Mouse (Mus musculus) CH12.LX (cell line): ENCODE data around the gene Agtrap. TPM values are rescaled to one million over a fixed set of nuclear protein-coding genes. Genes with fewer than 3 reads are reported as not detected.

Experiments used
- DNase-seq: peaks from one replicate; pipeline ENCODE4 v3.0.0-alpha.2; 2013; ENCODE audit errors: extremely low read depth
- H3K27ac ChIP-seq: 2 replicates; pipeline ENCODE4 v1.5.1; 2012; ENCODE audit warnings: low read depth, mild to moderate bottlenecking, control low read depth, moderate library complexity; ENCODE audit not compliant: insufficient read depth
- H3K27me3 ChIP-seq: replicated peaks from 2 replicates; pipeline ENCODE3; 2012; ENCODE audit warnings: inconsistent platforms
- H3K36me3 ChIP-seq, 2 experiments: replicated peaks in 1 of 2; 2 replicates each; pipeline versions ENCODE3 to v1.6.1; 2012; ENCODE audit warnings: inconsistent platforms in 1 of 2, low read length in 1 of 2, mild to moderate bottlenecking in 1 of 2, mixed read lengths in 1 of 2, moderate library complexity in 1 of 2; ENCODE audit not compliant: control insufficient read depth in 1 of 2, insufficient read depth in 1 of 2
- H3K4me1 ChIP-seq, 2 experiments: 2 replicates each; pipeline ENCODE4 v1.6.1; 2012; ENCODE audit warnings: inconsistent platforms in 1 of 2, moderate library complexity in 1 of 2; ENCODE audit not compliant: insufficient read depth in 2 of 2, control insufficient read depth in 1 of 2
- H3K4me2 ChIP-seq: 2 replicates; pipeline ENCODE4 v1.6.1; 2012; ENCODE audit warnings: low read depth, mild to moderate bottlenecking, control low read depth; ENCODE audit not compliant: poor library complexity, insufficient read depth, severe bottlenecking
- H3K4me3 ChIP-seq, 3 experiments: fragments of 150-350 bp in 1 of 3; sonication (generic) in 1 of 3; replicated peaks in 1 of 3; 2 replicates each; pipeline versions ENCODE3 to v1.5.1; 2011 to 2012; ENCODE audit warnings: low read depth in 2 of 3, low read length in 2 of 3, mild to moderate bottlenecking in 2 of 3, moderate library complexity in 2 of 3, control low read depth in 1 of 3, improper control_type of control experiment in 1 of 3, inconsistent platforms in 1 of 3, mixed read lengths in 1 of 3; ENCODE audit not compliant: poor library complexity in 1 of 3
- H3K79me2 ChIP-seq: replicated peaks from 2 replicates; pipeline ENCODE4 v1.6.1; 2012; ENCODE audit warnings: mild to moderate bottlenecking, moderate library complexity; ENCODE audit not compliant: control insufficient read depth, poor library complexity, insufficient read depth, severe bottlenecking; ENCODE audit errors: extremely low read depth
- H3K9ac ChIP-seq: 2 replicates; pipeline ENCODE4 v1.6.1; 2012; ENCODE audit warnings: low read depth, mild to moderate bottlenecking, control low read depth, moderate library complexity; ENCODE audit not compliant: insufficient read depth
- H3K9me3 ChIP-seq: replicated peaks from 2 replicates; pipeline ENCODE3; 2012; ENCODE audit warnings: low read length, inconsistent platforms, mixed read lengths
- CHD1 ChIP-seq: IDR thresholded peaks from 2 replicates; pipeline ENCODE4 v1.6.1; 2012; ENCODE audit warnings: low read depth, low read length, improper control_type of control experiment, inconsistent platforms
- E2F4 ChIP-seq: IDR thresholded peaks from 2 replicates; pipeline ENCODE4 v1.6.1; 2011; ENCODE audit warnings: low read depth, low read length, improper control_type of control experiment; ENCODE audit not compliant: insufficient replicate concordance
- ELF1 ChIP-seq: IDR thresholded peaks from 2 replicates; pipeline ENCODE4 v1.6.1; 2014; ENCODE audit warnings: low read depth, mild to moderate bottlenecking, inconsistent platforms, low read length, improper control_type of control experiment
- HCFC1 ChIP-seq: IDR thresholded peaks from 2 replicates; pipeline ENCODE4 v1.6.1; 2012; ENCODE audit warnings: low read depth, mild to moderate bottlenecking, inconsistent platforms, low read length, improper control_type of control experiment
- JUN ChIP-seq: IDR thresholded peaks from 2 replicates; pipeline ENCODE4 v1.6.1; 2011; ENCODE audit warnings: low read depth, mild to moderate bottlenecking, low read length, improper control_type of control experiment, moderate library complexity; ENCODE audit not compliant: insufficient read depth
- KAT2A ChIP-seq: IDR thresholded peaks from 2 replicates; pipeline ENCODE4 v1.6.1; 2012; ENCODE audit warnings: low read length, improper control_type of control experiment, inconsistent platforms; ENCODE audit not compliant: insufficient replicate concordance
- MAZ ChIP-seq: IDR thresholded peaks from 2 replicates; pipeline ENCODE4 v1.6.1; 2012; ENCODE audit warnings: low read depth, mild to moderate bottlenecking, inconsistent platforms, low read length, improper control_type of control experiment, moderate library complexity
- MEF2A ChIP-seq: IDR thresholded peaks from 2 replicates; pipeline ENCODE4 v1.6.1; 2014; ENCODE audit warnings: low read depth, mild to moderate bottlenecking, inconsistent platforms, low read length, improper control_type of control experiment, borderline replicate concordance
- MXI1 ChIP-seq: IDR thresholded peaks from 2 replicates; pipeline ENCODE4 v1.6.1; 2011; ENCODE audit warnings: mild to moderate bottlenecking, low read depth, low read length, improper control_type of control experiment
- MYC ChIP-seq: IDR thresholded peaks from 2 replicates; pipeline ENCODE4 v1.6.1; 2011; ENCODE audit warnings: low read depth, mild to moderate bottlenecking, improper control_type of control experiment, low read length
- NELFE ChIP-seq: IDR thresholded peaks from 2 replicates; pipeline ENCODE4 v1.6.1; 2011; ENCODE audit warnings: low read depth, low read length, improper control_type of control experiment
- NRF1 ChIP-seq: IDR thresholded peaks from 2 replicates; pipeline ENCODE4 v1.6.1; 2014; ENCODE audit warnings: low read depth, mild to moderate bottlenecking, inconsistent platforms, low read length, improper control_type of control experiment, moderate library complexity
- PAX5 ChIP-seq: IDR thresholded peaks from 2 replicates; pipeline ENCODE4 v1.6.1; 2012; ENCODE audit warnings: low read length, inconsistent platforms, mixed read lengths
- POLR2A ChIP-seq: IDR thresholded peaks from 2 replicates; pipeline ENCODE4 v1.6.1; 2011; ENCODE audit warnings: low read depth, mild to moderate bottlenecking, improper control_type of control experiment, low read length
- POLR2AphosphoS2 ChIP-seq: IDR thresholded peaks from 2 replicates; pipeline ENCODE4 v1.6.1; 2011; ENCODE audit warnings: low read depth, low read length, improper control_type of control experiment
- RAD21 ChIP-seq: IDR thresholded peaks from 2 replicates; pipeline ENCODE4 v1.6.1; 2011; ENCODE audit warnings: low read depth, mild to moderate bottlenecking, low read length, improper control_type of control experiment, moderate library complexity
- RCOR1 ChIP-seq: conservative IDR thresholded peaks from 2 replicates; pipeline ENCODE4 v1.6.1; 2012; ENCODE audit warnings: low read depth, mild to moderate bottlenecking, inconsistent platforms, low read length, improper control_type of control experiment
- SIN3A ChIP-seq: IDR thresholded peaks from 2 replicates; pipeline ENCODE4 v1.6.1; 2012; ENCODE audit warnings: low read length, improper control_type of control experiment, inconsistent platforms
- TBP ChIP-seq: conservative IDR thresholded peaks from 2 replicates; pipeline ENCODE4 v1.6.1; 2011; ENCODE audit warnings: low read depth, low read length, improper control_type of control experiment
- TCF12 ChIP-seq: IDR thresholded peaks from 2 replicates; pipeline ENCODE4 v1.6.1; 2014; ENCODE audit warnings: low read depth, mild to moderate bottlenecking, inconsistent platforms, low read length, improper control_type of control experiment
- USF1 ChIP-seq: IDR thresholded peaks from 2 replicates; pipeline ENCODE4 v1.6.1; 2014; ENCODE audit warnings: low read depth, mild to moderate bottlenecking, inconsistent platforms, low read length, improper control_type of control experiment
- USF2 ChIP-seq: conservative IDR thresholded peaks from 2 replicates; pipeline ENCODE4 v1.6.1; 2011; ENCODE audit warnings: low read depth, low read length, improper control_type of control experiment
- ZC3H11A ChIP-seq: IDR thresholded peaks from 2 replicates; pipeline ENCODE4 v1.6.1; 2012; ENCODE audit warnings: low read depth, mild to moderate bottlenecking, inconsistent platforms, low read length, improper control_type of control experiment
- ZNF384 ChIP-seq: IDR thresholded peaks from 2 replicates; pipeline ENCODE4 v1.6.1; 2012; ENCODE audit warnings: low read depth, low read length, improper control_type of control experiment, inconsistent platforms
- dilution Hi-C: fragments of 300-500 bp; cut with MboI; formaldehyde crosslinking; loops from 2 replicates; pipeline ENCODE4 v1.14.3; 2020; ENCODE audit warnings: low sequenced_read_pairs; ENCODE audit not compliant: extremely low pct_unique_long_range_greater_than_20kb, extremely low pct_ligation_motif_present
- in situ Hi-C: fragments of 300-500 bp; cut with MboI; formaldehyde crosslinking; loops from 3 replicates; pipeline ENCODE4 v1.14.3; 2019; ENCODE audit warnings: low sequenced_read_pairs, low pct_ligation_motif_present, low pct_unique_long_range_greater_than_20kb, mixed read lengths
- polyA plus RNA-seq: library from polyadenylated mRNA; unstranded; fragments of >175 nt; gene quantifications from 2 replicates; pipeline ENCODE4 v1.2.1, GENCODE M21; 2012; ENCODE audit warnings: low read depth; ENCODE audit not compliant: insufficient read length
- total RNA-seq, 2 experiments: library from RNA; depleted of rRNA; stranded (reverse); fragments of 300-350 nt in 1 of 2; fragments of >200 nt in 1 of 2; gene quantifications; 2 replicates each; pipeline ENCODE4 v1.2.3; 2012 to 2014

Agtrap gene
- total and polyA plus RNA-seq, 3 experiments: 4.1 to 6.2 (median 5.9) TPM

DNA sequence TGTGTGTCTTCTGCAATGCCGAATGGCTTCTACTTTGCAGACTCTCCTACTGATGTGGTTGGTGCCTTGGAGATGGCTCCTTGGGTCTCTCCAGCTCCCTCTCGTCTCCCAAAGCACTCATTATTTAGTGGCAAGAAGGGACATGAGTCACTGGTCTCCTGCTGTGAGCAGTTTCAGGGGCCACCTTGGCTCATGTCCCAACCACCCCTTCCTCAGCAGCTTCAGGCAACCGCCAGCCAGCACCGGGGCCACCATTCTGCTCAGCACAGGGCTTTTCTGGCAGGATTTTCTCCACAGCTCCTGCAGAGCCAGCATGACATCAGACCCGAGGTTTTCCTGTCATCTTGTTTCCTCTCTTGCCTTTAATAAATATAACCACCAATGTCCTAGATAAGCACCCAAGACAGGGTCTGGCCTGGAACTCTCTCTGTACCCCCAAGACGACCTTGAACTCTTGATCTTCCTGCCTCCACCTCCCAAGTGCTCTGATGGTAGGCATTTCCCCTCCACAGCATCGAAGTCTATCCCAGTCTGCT is 20.8 kb upstream of the Agtrap start:
- Histone ChIP-seq H3K79me2 (no peaks in the 10 kb centered on the region), H3K9ac (no peak overlapping the region), H3K4me1 (no peaks in the 10 kb centered on the region), H3K27ac (no peak overlapping the region), H3K36me3 (no peaks in the 10 kb centered on the region), H3K4me3 (no peak overlapping the region), H3K9me3 (no peaks in the 10 kb centered on the region), H3K4me2 (no peak overlapping the region), H3K27me3 (peaks cover 94% of the 10 kb centered on the region)
- no peak for TF ChIP-seq NRF1
- TF ChIP-seq USF2: no peak
- no peak for TF ChIP-seq MEF2A
- no peak for TF ChIP-seq USF1
- in situ Hi-C loops (no loop called here), dilution Hi-C loops (no loop called here)
- DNase-seq: no peak

DNA sequence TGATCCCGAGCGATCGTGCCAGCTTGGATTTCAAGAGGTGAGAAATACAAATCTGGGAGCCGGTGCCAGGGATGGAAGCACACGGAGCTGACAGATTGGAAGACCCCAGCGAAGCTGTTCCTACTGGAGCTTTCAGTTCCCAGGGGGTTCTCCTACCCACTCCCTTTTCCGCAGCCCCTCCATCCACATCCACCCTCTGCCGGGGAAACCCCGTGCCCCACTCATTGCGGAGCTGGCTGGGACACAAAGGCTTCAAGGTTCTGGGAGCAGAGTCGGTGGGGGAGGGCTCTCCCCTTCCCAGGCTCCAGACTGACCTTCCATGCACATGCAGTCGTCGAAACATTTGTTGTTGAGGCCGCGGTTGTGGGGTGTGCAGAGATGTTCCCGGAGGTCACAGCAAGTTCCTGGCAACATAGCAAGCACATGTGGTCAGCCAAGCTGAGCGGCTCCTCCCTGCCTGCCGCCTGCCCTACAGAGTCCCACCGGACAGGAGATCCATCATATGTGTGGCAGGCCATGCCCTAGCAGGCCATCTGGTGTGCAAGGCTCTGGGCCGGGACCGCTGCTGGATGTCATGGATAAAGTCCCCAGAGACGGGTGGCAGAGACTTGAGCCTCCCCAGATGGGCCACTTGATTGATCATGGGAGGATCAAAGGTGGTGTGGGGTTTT is 19.9 kb upstream of the Agtrap start:
- peaks cover 90% of the 10 kb centered on the region for H3K27me3 ChIP-seq
- no peak overlapping the region for H3K4me2 ChIP-seq
- no peaks in the 10 kb centered on the region for H3K36me3 ChIP-seq
- H3K4me1 ChIP-seq: no peaks in the 10 kb centered on the region
- dilution Hi-C loops (no loop called here), in situ Hi-C loops (no loop called here)
- no peak overlapping the region for H3K27ac ChIP-seq
- H3K79me2 ChIP-seq: no peaks in the 10 kb centered on the region
- DNase-seq: no peak
- no peak for TF ChIP-seq SIN3A
- no peak for TF ChIP-seq MEF2A
- no peak overlapping the region for H3K4me3 ChIP-seq
- no peaks in the 10 kb centered on the region for H3K9me3 ChIP-seq
- no peak overlapping the region for H3K9ac ChIP-seq

DNA sequence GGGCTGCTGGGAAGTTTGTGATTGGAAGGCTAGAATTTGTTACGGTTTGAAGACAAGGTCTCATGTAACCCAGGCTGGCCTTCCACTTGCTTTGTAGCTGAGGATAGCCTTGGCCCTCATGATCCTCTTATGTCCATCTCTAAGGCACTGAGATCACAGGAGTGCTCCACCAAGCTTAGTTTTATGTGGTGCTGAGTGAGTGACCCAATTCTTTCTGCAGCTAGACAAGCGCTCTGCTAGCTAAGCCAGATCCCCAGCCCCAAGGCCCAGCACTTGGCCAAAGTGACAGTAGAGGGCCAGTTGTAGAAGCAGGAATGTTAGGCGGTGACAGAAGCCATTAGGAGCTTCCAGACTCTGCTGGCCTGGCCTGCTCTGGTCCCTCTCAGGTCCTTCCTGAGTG is 16.3 kb upstream of the Agtrap start:
- TF ChIP-seq POLR2AphosphoS2: no peak
- no peak for TF ChIP-seq HCFC1
- no peak for TF ChIP-seq MAZ
- TF ChIP-seq MXI1: no peak
- TF ChIP-seq ZNF384: no peak
- no peak for TF ChIP-seq MYC
- TF ChIP-seq ZC3H11A: no peak
- no peak for TF ChIP-seq TCF12
- no peak for TF ChIP-seq KAT2A
- TF ChIP-seq POLR2A: no peak
- no peak for TF ChIP-seq TBP
- TF ChIP-seq NRF1: no peak
- TF ChIP-seq JUN: no peak
- no peak for TF ChIP-seq PAX5
- TF ChIP-seq ELF1: no peak
- TF ChIP-seq RCOR1: no peak
- no peak for TF ChIP-seq CHD1
- no peak for TF ChIP-seq E2F4
- no peak for TF ChIP-seq NELFE
- TF ChIP-seq RAD21: no peak
- no peak for DNase-seq
- no peaks in the 10 kb centered on the region for H3K79me2 ChIP-seq
- peaks cover 93% of the 10 kb centered on the region for H3K27me3 ChIP-seq
- H3K9me3 ChIP-seq: no peaks in the 10 kb centered on the region
- H3K27ac ChIP-seq: no peak overlapping the region
- no peaks in the 10 kb centered on the region for H3K4me1 ChIP-seq
- dilution Hi-C loops (no loop called here), in situ Hi-C loops (no loop called here)
- H3K4me2 ChIP-seq: no peak overlapping the region
- no peak overlapping the region for H3K9ac ChIP-seq
- H3K4me3 ChIP-seq: no peak overlapping the region
- H3K36me3 ChIP-seq: no peaks in the 10 kb centered on the region
